Mouse (Mus musculus): Measurements from ENCODE around the gene Cacna1b.

GRCm38 (mm10) chr2:24560201-24560600 lies 202.8 kb downstream of the Cacna1b start:
- TF ChIP-seq CTCF (IDR thresholded peaks at IDR 0.05; ENCODE audit: low read depth) (no peak), EP300 (IDR thresholded peaks at IDR 0.05; ENCODE audit: low read depth) (no peak)
